Mouse (Mus musculus) spleen, adult 18-20 months (tissue): ENCODE results near the gene Farp1.
A peak's percentile ranks its signal among the peaks of the same experiment; 100 is the strongest.

Experiments
- DNase-seq, 2 experiments: peaks; one replicate each; pipeline ENCODE4 v3.0.0; 2022; ENCODE audit warnings: mixed read lengths in 2 of 2

The Farp1 gene

DNA sequence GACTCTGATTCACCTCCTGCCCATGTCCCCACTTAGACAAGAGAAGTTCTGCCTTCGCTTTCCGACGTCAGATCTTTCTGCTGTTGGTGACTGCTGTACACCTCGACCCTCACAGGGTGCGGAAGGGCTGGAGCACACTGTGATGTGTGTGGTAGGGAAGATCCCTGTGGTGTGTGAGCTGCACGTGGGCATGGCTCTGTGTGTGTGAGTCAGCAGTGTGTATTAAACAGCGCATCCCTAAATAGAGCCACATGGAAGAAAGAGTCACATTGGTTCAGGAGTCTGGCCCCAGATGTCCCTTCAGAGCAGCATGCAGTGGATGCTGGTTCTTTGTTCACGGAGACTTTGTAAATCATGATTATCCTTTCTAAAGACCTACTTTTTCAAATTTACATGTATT, 196.2 kb downstream of the Farp1 start:
- DNase-seq, result no peak

DNA sequence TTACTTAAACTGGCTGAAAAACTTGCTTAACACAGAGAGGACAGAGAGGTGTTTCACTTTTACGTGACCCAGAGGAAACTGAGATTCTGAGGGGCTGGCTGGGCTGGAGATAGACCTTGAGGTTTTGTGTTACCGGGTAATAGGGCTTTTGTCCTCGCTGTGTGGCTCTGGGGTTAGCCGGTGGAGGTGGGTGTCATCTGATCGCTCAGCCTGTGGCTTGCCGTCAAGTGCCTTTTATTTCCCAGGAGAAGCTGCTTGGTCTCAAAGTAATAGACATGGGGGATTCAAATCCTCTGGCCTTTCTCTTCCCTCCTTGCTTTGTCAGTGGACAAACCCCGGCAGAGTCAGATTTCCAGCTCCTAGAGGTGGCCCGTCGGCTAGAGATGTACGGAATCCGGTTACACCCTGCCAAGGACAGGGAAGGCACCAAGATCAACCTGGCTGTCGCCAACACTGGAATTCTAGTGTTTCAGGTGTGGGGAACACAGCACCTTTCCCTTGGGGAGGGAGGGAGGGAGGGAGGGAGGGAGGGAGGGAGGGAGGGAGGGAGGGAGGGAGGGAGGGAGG, 199.8 kb downstream of the Farp1 start:
- no peak for DNase-seq

DNA sequence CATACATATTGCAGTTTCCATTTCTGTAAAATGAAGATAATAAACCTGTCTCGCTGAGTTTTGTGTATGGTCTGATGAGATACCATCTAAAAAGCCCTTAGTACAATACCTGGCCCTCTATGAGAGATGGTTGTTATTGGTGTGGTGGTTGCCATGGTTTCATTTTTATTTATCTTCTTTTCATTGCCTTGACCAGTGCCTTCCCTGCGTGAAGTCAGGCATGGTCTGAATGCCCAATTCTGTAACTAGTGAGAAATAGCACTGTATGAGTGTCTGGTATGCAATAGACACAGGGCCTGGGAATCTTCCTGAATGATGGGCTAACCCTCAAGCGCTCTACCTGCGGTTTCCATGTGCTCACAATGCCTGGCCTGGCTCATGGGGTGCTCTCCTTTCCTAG, 201.7 kb downstream of the Farp1 start:
- no peak for DNase-seq

DNA sequence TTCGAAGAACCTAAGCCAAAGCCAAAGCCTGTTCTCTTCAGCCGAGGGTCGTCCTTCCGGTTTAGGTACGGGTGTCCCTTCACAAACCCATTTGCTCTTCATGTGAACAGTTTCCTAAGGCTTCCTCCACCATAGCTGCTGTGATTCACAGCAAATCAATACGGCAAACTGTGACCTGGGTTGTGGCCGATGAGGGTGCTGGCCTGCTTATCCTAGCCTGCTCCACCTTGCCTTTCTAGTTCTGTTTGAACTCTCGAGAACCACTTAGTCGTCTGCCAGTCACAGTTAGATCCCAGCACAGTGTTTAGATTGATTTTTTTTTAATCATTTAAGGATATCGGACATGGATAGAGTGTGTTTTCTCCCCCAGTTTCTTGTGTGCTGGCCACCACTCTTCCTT, 203.7 kb downstream of the Farp1 start:
- no peak for DNase-seq

DNA sequence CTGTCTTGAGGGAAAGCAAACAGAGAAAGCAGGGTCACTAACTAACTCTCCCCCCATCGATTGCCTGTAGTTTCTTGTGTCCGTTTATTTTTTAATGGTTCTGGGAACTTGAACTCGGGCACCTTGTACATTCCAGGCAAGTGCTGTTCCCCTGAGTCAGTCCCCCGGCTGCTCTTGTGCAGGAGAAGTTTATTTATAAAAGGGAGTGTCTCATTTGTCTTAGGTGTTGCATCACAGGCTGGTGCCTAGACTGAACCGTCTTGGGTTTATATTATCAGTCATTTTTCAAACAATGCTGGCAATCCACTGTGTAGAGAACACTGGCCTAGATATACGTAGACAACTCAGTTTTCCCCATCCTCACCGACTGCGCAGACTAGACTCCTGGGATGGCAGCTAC, 204.4 kb downstream of the Farp1 start:
- no peak for DNase-seq

DNA sequence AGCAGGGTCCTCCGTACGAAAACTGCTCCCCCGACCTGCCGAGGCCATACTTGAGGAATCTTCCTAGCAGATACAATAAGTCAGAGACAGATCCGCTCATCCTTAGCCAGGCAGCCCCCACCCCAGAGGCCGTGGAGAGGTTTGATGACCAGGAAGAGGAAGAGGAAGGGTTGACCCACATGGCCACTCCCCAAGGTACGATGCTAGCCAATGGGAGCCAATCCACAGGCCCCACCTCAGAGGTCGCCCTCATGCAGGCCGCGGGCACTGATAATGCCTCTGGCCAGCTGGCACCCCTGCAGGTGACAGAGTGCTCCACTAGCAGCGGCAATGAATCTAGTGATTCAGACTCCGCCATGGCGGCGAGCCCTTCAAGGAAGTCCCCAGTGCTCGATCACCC, 209.1 kb downstream of the Farp1 start:
- DNase-seq, result no peak

DNA sequence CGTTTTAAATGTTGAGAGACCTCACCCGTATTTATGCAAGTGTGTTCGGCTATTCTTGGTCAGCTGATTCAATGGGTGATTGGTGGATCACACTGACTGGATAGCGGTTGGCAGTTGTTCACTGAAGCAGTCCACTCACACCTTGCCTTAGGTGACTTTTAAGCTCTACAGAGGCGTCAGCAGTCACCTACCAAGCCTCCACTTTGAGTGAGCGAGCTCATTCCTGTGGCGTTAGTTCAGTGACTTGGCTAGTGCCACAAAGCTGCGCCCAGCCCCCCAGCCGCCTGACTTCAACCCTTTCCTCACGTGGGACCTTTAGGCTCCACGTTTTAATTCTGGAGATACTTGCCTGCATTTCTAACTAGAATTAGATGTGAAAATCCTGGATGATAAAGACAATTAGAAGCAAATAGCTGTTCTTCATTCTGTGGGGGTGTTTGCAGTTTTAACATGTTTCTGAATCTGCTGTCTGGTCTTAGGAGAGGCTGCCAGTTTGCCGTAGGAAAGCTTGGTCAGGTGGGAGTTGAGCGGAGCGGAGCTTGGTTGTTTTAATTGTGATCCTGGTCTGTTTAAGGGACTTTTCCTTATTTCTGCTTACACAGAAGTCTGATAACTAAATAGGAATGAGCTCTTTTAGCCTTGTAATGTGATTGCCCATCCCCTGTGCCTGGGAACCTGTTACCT, 211.2 kb downstream of the Farp1 start:
- DNase-seq, result no peak

DNA sequence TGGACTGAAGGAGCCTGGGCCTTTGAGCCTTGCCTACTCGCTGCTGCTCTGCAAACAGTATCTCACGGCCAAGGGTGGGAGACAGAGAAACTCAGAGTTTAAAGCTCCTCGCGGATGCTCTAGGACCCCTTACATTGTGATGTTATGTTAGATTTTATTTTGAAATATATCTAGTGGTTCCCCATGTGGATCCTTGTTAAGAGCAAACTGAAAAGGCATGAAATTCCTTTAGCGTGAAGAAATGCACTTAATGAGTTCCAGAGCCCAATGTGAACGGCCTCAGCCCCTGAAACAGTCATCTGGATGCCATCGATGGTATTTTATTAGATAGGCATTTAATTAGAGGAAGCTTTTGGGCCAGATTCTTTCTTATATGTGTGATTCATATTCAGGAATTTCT, 212.3 kb downstream of the Farp1 start:
- DNase-seq, result no peak

DNA sequence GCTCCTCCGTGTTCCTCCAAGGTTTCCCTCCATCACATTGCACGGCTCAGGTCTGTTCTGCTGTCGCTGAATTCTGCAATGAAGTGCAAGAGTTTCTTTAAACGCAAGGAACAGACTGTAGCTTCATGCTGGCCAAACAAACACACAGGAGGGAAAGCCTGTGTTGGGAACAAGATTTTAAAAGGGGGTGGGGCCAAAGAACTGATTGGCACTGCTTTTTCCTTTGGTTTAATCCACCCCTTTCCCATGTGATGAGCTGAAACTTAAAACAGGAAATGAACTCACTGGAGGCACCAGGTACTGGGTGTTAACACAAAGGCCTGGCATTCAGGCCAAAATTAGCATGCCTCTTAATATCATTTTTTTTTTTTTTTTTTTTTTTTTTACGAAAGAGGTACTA, 213.3 kb downstream of the Farp1 start:
- DNase-seq, result no peak

DNA sequence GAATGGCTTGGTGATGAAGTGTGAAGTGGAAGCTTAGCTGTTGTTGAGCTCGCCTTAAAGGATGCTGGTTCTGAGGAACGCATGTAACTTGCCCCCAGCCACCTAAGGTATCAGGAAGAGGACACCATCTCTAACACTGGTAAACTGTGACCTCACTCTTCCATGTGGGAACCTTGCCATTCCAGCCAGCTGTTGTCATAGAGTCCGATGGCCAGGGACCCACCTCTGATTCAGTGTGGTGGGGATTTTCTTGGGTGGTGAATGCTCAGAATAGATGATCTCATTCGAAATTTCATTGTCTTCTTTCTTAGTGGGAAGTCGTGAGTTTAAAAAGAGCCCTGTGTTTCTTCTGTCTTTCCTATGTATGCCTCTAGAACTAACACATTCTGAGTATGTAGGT, 216.1 kb downstream of the Farp1 start:
- DNase-seq, result no peak

DNA sequence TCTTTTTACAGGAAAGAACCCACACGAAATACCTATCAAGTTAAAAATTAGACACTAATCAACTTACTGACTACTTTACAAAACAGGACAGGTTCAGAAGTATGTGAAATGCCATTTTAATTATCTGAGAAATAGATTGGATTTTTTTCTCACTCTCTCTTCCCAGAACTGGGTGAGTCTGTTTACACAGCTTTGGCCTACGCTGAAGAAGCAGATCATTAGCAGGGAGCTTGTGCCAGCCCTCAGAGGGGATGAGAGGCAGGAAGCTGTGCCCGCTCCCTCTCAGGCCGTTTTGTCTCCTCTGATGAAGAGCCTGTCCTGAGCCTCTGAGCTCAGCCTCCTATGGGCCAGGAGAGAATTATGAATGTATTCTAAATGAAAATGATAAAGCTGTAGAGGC, 216.7 kb downstream of the Farp1 start:
- no peak for DNase-seq

DNA sequence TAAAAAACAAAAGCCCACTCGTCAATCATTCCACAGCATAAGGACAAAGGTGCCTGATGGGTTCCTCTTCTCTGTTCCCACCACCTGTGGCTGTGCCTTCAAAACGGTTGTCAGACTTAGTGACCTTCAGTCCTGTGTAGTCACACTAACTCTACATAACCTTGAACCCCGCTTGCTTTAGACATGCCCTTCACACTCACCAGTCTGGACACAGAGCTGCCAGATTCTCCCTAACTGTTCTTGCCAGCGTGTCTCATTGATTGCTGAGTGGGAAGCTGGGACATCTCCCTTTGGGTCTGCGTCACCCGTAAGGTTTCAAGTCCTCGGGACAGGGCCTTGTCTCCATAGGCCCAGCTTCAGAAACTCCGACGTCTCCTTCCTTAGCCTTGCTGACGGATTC, 217.5 kb downstream of the Farp1 start:
- DNase-seq, result no peak

DNA sequence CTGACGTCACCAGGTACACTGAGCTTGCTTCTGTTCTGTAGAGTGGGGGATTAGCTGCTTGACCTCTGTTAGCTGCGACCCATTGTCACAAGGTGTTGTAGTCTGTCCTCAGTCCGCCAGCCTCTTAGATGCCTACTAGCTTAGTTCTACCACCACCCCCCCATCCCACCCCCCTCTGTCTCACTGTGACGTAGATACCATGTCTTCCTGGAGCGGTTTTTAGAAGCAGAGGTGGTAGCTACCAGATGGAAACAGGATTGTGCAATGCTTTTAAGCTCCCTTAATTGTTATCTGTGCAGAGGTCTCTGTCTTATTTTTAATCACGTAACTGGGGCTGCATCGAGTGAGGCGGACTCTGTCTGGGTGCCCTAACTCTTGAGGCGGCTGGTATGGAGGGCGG, 219.9 kb downstream of the Farp1 start:
- no peak for DNase-seq

DNA sequence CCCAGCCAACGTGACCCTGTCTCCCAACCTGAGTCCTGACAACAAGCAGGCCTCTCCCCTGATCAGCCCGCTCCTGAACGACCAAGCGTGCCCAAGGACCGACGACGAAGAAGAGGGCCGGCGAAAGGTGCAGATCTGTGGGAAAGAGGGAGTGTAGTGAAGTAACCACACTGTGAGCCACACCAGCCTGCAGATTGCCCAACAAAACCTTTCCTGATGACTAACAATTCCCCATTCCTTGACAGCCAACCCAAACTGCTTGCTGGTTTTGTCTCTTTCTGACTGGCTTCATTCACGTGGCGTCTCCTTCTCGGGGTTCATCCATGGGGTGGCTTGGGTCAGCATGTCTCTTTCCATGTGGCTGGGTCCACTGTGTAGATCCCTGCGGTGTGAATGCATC, 220.5 kb downstream of the Farp1 start:
- no peak for DNase-seq

DNA sequence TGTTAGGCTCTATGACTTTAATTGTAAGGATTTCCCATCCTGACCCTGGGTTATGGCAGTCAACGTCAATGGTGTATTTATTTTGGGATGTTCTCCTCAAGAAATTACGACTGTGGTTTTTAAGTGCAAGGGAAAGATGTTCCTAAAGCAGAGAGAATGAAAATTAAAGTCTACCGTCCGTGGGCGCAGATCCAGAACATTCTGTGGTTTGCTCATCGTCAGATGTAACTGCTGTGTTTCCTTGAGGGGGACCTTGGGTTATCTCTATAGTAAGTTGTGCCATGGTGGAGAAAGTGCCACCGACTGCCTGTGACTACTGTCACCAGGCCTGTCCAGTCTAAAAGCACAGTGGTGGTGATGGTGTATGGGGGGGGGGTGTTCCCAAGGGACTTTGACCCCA, 221.9 kb downstream of the Farp1 start:
- DNase-seq, result no peak

DNA sequence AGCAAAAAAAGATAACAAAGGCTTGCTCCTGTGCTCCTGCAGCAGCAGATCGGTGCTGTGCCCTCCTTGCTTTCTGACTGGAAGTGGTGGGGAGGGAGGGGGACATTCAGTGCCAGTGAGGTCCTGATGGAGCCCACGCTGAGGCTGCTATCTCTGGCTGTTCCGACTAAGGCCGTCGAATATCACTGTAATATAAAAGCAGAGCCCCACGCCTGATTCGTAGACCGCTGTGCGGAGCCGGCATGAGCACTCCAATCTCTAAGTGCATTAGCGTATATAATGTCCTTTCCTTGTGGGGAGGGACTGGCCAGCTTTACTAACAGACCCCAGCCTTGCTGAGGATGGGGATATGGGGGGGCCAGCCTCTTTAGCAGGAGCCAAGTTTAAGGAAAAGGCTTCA, 224.3 kb downstream of the Farp1 start:
- DNase-seq, result no peak

DNA sequence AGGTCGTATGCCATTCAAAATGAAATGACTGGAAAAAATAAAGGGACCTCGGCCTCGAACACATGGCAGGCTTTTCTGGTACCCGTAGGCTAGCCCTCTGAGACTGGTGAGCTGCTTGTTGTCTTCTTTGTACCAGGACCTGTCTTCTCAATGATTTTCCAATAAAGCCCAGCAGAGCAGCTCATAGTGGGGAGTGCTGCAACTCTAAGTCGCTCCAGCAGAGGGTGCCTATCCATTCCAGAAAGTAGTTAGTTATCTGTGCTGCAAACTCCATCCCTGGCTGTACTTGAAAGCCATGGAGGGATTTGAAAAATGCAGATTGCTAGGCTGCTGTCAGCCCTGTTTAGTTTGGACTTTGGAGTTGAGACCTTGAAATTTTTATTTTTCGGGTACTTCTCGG, 224.8 kb downstream of the Farp1 start:
- peak in 1 of 2 experiments; percentile 52 for DNase-seq

DNA sequence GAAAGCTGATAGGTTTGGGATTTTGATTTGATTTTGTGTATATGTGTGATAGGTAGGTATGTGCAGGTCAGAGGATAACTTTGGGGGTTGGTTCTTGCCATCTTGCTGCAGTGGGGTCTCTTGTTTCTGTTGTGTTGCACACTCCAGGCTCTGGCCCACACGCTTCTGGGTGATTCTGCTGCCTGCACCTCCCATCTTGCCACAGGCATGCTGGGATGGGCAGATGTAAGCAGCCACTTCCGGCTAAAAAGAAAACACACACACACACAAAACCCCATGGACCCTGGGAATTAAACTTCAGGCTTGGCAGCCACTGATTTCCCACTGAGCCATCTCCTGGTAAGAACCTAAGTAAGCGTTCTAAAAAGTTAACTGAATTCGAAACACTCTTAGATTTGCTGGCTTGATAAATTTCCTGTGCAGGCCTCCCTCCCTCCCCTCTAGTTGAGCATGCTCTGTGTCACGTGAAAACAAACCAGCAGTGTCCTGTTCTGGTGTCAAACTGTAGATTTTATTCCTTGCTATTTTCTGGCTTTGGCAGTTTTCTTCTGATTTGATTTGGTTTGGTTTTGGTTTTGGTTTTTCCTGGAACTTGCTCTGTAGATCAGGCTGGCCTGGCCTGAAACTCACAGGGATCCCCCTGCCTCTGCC, 226.4 kb downstream of the Farp1 start:
- no peak for DNase-seq

DNA sequence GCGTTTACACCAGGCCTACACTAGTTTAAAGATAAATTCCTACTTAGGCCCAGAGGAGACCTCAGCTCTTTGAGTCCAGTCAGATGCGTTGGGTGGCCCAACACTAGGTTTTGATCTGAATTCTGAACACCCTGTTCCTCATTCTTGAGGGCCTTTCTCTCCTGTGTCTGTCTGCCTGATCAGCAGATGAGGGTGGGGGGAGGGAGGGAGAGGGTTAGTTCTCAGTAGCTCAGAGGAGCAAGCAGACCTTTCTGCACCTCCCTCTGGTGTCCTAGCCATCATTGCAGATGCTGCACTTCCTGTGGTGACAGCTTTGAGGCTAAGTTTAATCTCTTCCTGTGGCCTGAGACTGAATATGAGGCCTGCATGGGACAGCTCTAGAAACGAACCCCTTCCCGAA, 227.6 kb downstream of the Farp1 start:
- no peak for DNase-seq

DNA sequence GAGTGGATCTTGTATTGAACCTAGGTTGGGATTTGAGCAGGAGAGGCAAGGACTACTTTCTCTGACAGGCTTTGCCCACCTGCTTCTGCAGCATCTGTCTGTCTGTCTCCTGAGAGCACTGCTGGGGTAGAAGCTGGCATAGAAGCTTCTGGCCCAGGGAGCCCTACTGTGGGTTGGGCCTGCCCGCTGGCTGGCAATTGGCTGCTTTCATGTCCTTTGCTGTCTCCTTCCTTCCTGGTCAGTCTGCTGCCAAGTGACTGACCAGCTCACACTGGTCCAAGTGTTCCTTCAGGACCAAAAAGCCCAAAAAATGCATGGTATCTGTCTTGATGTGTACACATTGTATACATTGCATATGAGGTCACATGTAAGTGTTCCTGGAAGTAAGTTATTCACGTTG, 228.9 kb downstream of the Farp1 start:
- no peak for DNase-seq

DNA sequence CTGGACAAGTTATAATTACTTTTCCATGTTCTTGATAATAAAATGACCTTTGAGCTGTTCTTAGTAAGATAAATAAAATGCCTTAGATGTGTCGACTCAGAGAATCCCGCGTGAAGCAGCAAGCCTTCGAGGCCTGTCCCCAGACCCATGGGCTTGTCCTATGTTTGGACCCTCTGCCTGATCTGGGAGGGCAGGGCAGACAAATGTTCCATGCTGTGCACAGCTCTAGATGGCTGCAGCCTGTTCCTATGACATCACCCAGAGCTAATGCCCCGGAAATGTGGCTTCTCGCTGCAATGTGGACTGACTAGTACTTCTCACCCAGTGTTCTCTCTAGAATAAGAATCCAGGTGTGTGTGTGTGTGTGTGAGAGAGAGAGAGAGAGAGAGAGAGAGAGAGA, 229.5 kb downstream of the Farp1 start:
- DNase-seq, result no peak

DNA sequence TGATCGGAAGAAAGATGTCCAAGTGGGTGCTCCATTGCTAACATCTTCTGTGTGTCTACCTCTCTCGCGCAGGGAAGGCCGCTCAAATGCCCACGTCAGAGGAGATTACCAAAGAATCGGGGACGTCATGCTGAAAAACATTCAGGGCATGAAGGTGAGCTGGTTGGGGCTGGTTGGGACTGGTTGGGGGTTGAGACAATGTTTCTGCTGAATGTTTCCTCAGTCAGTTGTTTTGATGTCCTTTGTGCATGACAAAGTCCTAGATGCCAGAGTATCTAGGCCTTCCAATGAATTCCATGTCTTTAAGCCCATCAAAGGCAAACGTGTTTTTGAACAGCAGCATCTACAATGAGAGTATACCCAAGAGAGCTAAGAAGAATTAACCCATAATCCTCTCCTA, 232.8 kb downstream of the Farp1 start:
- no peak for DNase-seq

DNA sequence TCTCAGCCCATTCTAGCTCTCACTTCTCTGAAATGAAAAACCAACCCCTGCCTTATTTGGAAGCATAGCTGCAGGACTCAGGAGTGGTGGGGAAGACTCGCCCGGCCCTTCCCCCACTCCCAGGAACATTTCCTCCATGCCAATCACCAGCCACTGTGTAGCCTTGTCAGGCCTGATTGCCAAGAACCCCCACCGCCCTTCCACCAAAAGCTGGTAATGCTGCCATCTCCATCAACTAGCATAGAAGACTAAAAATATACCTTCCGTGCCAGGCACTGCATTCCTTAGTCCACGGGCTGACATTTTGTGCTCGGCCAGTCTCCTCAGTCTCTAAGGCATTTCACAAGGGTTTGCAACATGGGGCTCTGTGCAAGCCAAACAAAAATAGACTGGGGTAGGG, 235.5 kb downstream of the Farp1 start:
- DNase-seq, result no peak

DNA sequence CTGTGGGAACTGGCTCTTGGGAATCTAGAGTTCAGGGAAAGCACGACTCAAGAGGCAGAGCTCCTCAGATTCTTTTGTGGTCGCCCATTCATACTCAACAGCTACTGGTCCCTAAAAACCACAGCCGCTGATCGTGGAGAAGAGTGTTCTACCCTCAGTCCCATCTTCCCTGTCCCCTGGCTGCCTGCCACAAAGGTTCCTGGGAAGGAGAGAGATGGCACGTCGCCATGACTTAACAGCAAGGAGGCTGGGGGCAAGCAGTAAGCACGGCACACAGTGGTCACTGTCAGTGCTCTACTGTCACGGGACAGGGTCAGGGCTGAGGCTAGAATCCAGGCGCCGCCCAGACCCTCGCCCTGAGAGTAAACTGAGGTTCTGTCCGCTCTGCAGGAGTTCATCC, 240.0 kb downstream of the Farp1 start:
- no peak for DNase-seq

DNA sequence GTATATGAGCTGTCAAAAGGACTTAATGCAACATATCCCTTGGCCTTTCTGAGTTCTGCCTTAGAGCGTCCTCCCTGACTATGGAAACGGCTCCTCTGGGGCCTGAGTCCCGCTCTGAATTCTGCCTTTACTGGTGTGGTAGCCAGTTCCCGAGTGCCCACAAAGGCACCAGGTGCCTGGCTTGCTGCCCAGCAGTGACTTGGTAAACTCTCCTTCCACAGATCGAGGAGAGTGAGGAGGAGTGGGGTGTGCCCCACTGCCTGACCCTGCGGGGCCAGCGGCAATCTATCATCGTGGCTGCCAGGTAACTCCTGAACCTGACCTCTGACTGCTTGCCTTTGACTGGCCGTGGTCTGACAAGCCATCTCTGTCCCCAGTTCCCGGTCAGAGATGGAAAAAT, 241.0 kb downstream of the Farp1 start:
- DNase-seq, result no peak
